Mouse (Mus musculus): ENCODE measurements around the gene Thap7. TPM values are rescaled to one million over a fixed set of nuclear protein-coding genes. Genes with fewer than 3 reads are reported as not detected.
"Not testable (repeated sequence)": the region's sequence is repeated elsewhere in the genome, so short reads cannot be mapped to it uniquely, and the experiment has no call there.

Thap7 gene
- polyA plus RNA-seq, 1 experiment from 2014 or later = 60.5 TPM

DNA sequence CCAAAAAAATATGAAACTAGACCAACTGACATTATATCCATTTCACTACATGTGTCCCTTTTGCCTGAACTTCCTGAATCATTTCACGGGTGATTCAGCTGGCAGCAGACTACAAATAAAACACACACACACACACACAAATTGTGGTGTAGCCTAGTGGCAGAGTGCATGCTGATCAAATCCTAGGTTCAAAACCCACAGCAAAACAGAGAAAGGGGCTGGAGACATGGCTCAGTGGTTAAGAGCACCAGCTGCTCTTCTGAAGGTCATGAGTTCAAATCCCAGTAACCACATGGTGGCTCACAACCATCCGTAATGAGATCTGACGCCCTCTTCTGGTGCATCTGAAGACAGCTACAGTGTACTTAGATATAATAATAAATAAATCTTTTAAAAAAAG is 22.9 kb downstream of the Thap7 start:
- WGBS = 25% methylated on average over 3 of the region's 3 CpGs
- H3K4me2 ChIP-seq (replicated peaks; ENCODE audit: low read depth, low read length) = peak overlapping the region; percentile 60
- not testable (repeated sequence) for ATAC-seq (ENCODE audit: insufficient number of reproducible peaks, insufficient read depth, low FRiP score, low read depth); H3K9me3 ChIP-seq (ENCODE audit: control insufficient read depth, low read depth, low read length); H3K27me3 ChIP-seq (ENCODE audit: control insufficient read depth, insufficient read depth, low read length)
- peak overlapping the region; percentile 56 for H3K9ac ChIP-seq (replicated peaks; ENCODE audit: low read depth, low read length)
- H3K27ac ChIP-seq (ENCODE audit: low read length) = peak overlapping the region; percentile 94; the same call in 1 of the 2 replicates
- H3K4me3 ChIP-seq (ENCODE audit: low read depth, low read length) = peak overlapping the region; percentile 78
- H3K4me1 ChIP-seq (ENCODE audit: control insufficient read depth, insufficient read depth, low read length) = peaks cover 12% of the 10 kb centered on the region; the same call in 1 of the 2 replicates
- peaks cover 18% of the 10 kb centered on the region for H3K36me3 ChIP-seq (ENCODE audit: control insufficient read depth, insufficient read depth, low read length)

- Histone ChIP-seq H3K4me1 (ENCODE audit: control insufficient read depth, insufficient read depth, low read length) (peaks cover 12% of the 10 kb centered on the region; the same call in 1 of the 2 replicates), H3K9me3 (ENCODE audit: control insufficient read depth, low read depth, low read length) (no peaks in the 10 kb centered on the region), H3K27me3 (ENCODE audit: control insufficient read depth, insufficient read depth, low read length) (no peaks in the 10 kb centered on the region), H3K4me2 (replicated peaks; ENCODE audit: low read depth, low read length) (no peak overlapping the region), H3K36me3 (ENCODE audit: control insufficient read depth, insufficient read depth, low read length) (peaks cover 8% of the 10 kb centered on the region; the same call in 1 of the 2 replicates), H3K9ac (replicated peaks; ENCODE audit: low read depth, low read length) (no peak overlapping the region), H3K4me3 (ENCODE audit: low read depth, low read length) (no peak overlapping the region), H3K27ac (ENCODE audit: low read length) (no peak overlapping the region)
- no peak for ATAC-seq (ENCODE audit: insufficient number of reproducible peaks, insufficient read depth, low FRiP score, low read depth)
- WGBS = 81% methylated on average over 5 of the region's 5 CpGs
These were observed 23.9 kb downstream of the Thap7 start for GRCm38 (mm10) chr16:17507018-17507552.

DNA sequence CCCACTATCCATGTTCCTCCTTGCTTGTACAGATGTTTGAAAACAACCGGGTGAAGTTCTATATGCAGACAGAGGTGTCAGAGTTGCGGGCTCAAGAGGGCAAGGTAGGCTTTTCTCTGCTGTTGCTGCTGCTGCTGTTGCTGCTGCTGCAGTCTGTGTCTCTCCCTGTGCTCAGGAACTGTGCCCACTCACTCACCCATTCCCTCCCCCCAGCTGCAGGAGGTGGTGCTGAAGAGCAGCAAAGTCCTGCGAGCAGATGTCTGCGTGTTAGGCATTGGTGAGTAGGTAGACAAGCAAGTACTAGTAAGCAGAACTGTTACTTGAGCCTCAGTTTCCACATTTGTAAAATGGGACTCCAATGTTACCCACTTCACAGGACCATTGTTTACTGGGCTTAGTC is 28.3 kb downstream of the Thap7 start:
- Histone ChIP-seq H3K4me1 (ENCODE audit: control insufficient read depth, insufficient read depth, low read length) (no peaks in the 10 kb centered on the region), H3K36me3 (ENCODE audit: control insufficient read depth, insufficient read depth, low read length) (no peaks in the 10 kb centered on the region), H3K9ac (replicated peaks; ENCODE audit: low read depth, low read length) (no peak overlapping the region), H3K9me3 (ENCODE audit: control insufficient read depth, low read depth, low read length) (no peaks in the 10 kb centered on the region), H3K4me3 (ENCODE audit: low read depth, low read length) (no peak overlapping the region), H3K27me3 (ENCODE audit: control insufficient read depth, insufficient read depth, low read length) (no peaks in the 10 kb centered on the region), H3K27ac (ENCODE audit: low read length) (no peak overlapping the region), H3K4me2 (replicated peaks; ENCODE audit: low read depth, low read length) (no peak overlapping the region)
- no peak for ATAC-seq (ENCODE audit: insufficient number of reproducible peaks, insufficient read depth, low FRiP score, low read depth)
- WGBS = 81% methylated on average over 4 of the region's 4 CpGs

GRCm38 (mm10) chr16:17499249-17499883 is 31.6 kb downstream of the Thap7 start:
- no peak overlapping the region for H3K9ac ChIP-seq (replicated peaks; ENCODE audit: low read depth, low read length)
- H3K4me2 ChIP-seq (replicated peaks; ENCODE audit: low read depth, low read length) = no peak overlapping the region
- no peak overlapping the region for H3K27ac ChIP-seq (ENCODE audit: low read length)
- 29% methylated on average over 10 of the region's 10 CpGs for WGBS
- H3K4me1 ChIP-seq (ENCODE audit: control insufficient read depth, insufficient read depth, low read length) = no peaks in the 10 kb centered on the region
- H3K4me3 ChIP-seq (ENCODE audit: low read depth, low read length) = no peak overlapping the region
- no peaks in the 10 kb centered on the region for H3K36me3 ChIP-seq (ENCODE audit: control insufficient read depth, insufficient read depth, low read length)
- no peaks in the 10 kb centered on the region for H3K9me3 ChIP-seq (ENCODE audit: control insufficient read depth, low read depth, low read length)
- no peak for ATAC-seq (ENCODE audit: insufficient number of reproducible peaks, insufficient read depth, low FRiP score, low read depth)
- no peaks in the 10 kb centered on the region for H3K27me3 ChIP-seq (ENCODE audit: control insufficient read depth, insufficient read depth, low read length)

DNA sequence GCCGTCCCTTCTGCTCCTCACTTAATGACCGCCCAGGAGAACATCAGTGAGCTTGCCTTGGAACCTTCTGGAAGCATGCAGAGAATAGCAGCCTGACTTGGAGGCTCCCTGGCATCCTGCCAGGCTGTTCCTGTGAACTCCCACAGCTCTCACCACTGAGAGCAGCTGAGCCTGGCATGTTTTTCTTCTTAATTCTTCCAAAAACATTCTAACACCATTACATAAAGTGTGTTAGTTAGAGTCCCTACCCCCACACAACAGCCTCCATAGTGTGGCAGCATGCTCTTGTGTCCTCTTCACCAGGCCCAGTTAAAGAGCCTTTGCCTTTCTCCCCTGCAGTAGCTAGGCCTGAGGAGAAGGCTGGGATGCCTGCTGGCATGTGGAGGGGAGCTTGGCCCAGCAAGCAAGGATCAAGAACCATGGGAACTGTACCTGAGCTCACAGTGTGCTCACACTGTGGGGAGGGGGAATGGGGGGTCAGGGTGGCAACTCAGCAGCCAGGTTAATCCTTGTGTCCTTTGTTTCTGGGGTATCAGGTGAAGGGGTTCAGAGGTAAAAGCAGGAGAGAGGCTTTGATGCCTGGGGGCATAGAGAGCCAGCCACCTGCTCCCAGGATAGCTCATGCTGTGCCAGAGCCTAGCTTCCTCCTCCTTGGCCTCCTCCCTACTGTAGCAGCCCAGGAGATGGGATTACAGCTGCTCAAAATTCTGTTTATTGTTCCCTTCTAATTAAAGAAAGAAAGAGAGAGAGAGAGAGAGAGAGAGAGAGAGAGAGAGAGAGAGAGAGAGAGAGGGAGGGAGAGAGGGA is 34.2 kb downstream of the Thap7 start:
- Histone ChIP-seq H3K27me3 (ENCODE audit: control insufficient read depth, insufficient read depth, low read length) (no peaks in the 10 kb centered on the region), H3K9me3 (ENCODE audit: control insufficient read depth, low read depth, low read length) (no peaks in the 10 kb centered on the region), H3K4me2 (replicated peaks; ENCODE audit: low read depth, low read length) (no peak overlapping the region), H3K4me1 (ENCODE audit: control insufficient read depth, insufficient read depth, low read length) (no peaks in the 10 kb centered on the region), H3K4me3 (ENCODE audit: low read depth, low read length) (no peak overlapping the region), H3K9ac (replicated peaks; ENCODE audit: low read depth, low read length) (no peak overlapping the region), H3K27ac (ENCODE audit: low read length) (no peak overlapping the region), H3K36me3 (ENCODE audit: control insufficient read depth, insufficient read depth, low read length) (no peaks in the 10 kb centered on the region)
- ATAC-seq (ENCODE audit: insufficient number of reproducible peaks, insufficient read depth, low FRiP score, low read depth) = no peak; the same call in 1 of the 2 replicates
- 34% methylated on average over 2 of the region's 2 CpGs for WGBS

DNA sequence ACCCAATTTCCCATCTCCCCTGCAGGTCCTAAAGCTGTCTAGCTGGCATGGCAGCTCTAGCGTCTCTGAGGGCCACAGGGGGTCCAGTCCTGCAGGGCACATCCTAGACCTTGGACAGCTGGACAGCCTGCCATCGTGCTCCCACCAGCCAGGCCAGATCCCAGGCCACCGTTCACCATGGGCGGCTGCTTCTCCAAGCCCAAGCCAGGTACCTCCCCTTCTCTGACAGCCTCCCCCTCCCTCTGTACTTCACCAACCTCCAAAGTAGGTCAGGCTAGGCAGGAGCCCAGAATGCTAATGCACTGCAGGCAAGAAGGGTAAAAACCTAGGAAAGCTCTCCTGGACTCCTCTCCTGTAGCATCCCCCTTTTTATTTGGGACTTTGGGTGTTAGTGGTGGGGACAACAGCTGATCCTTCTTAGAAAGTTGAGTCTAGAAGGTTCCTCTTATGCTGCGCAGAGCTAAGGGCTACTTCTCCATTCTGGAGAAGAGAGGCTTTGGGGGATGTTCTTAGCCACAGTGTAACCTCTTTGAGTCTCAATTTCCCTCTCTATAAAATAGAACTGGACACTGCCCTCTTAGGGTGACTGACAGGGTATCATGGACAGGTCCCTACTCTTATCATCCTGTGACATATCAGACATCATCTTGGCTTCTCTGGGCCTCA is 38.9 kb downstream of the Thap7 start:
- Histone ChIP-seq H3K4me2 (replicated peaks; ENCODE audit: low read depth, low read length) (no peak overlapping the region), H3K4me3 (ENCODE audit: low read depth, low read length) (no peak overlapping the region), H3K36me3 (ENCODE audit: control insufficient read depth, insufficient read depth, low read length) (peaks cover 9% of the 10 kb centered on the region), H3K27me3 (ENCODE audit: control insufficient read depth, insufficient read depth, low read length) (0 out of 2 replicates have a peak, but pooled peaks cover 2% of the 10 kb centered on the region), H3K9me3 (ENCODE audit: control insufficient read depth, low read depth, low read length) (no peaks in the 10 kb centered on the region), H3K4me1 (ENCODE audit: control insufficient read depth, insufficient read depth, low read length) (no peaks in the 10 kb centered on the region), H3K27ac (ENCODE audit: low read length) (no peak overlapping the region), H3K9ac (replicated peaks; ENCODE audit: low read depth, low read length) (no peak overlapping the region)
- WGBS = 69% methylated on average over 5 of the region's 5 CpGs
- no peak for ATAC-seq (ENCODE audit: insufficient number of reproducible peaks, insufficient read depth, low FRiP score, low read depth)

- Histone ChIP-seq H3K27me3 (ENCODE audit: control insufficient read depth, insufficient read depth, low read length) (0 out of 2 replicates have a peak, but pooled peaks cover 2% of the 10 kb centered on the region), H3K4me1 (ENCODE audit: control insufficient read depth, insufficient read depth, low read length) (no peaks in the 10 kb centered on the region), H3K4me2 (replicated peaks; ENCODE audit: low read depth, low read length) (no peak overlapping the region), H3K9me3 (ENCODE audit: control insufficient read depth, low read depth, low read length) (no peaks in the 10 kb centered on the region), H3K36me3 (ENCODE audit: control insufficient read depth, insufficient read depth, low read length) (peaks cover 9% of the 10 kb centered on the region), H3K27ac (ENCODE audit: low read length) (no peak overlapping the region), H3K4me3 (ENCODE audit: low read depth, low read length) (no peak overlapping the region), H3K9ac (replicated peaks; ENCODE audit: low read depth, low read length) (no peak overlapping the region)
- no peak for ATAC-seq (ENCODE audit: insufficient number of reproducible peaks, insufficient read depth, low FRiP score, low read depth)
- 85% methylated on average over 5 of the region's 5 CpGs for WGBS
These were observed 39.8 kb downstream of the Thap7 start for GRCm38 (mm10) chr16:17491154-17491553.

DNA sequence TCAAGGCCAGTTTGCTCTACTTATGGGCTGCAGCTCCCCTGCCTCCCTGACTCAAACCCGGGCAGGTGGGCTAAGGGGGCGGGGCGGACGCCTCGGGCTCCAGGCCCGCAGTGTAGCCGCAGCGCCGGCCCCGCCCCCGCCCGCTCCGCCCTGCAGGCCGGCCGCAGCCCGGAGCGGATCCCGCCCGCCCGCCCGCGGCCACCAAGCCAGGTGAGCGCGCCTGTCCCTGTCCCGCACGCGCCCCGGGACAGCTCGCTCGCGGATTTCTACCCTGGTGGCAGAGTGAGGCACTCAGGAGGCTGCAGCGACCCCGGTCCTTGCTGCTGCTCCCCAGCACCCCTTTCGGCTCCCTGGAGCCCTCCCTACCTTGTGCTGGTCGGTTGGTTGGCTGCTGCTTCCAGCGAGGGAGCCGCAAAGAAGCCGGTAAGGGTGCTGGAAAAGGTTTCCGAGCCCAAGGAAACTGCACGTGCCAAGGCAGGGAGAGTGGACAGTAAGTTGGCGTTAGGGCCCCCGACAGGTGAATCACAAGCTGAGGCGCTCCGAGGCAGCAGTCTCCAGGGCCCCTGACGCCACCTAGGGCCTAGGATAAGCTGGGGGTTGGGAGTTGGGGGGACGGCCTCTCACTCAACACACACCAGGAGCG is 41.3 kb downstream of the Thap7 start, which contains the start of gene Aifm3:
Gene Aifm3, plus strand, starts transcription at position 143 of the 643 bp plus-strand sequence.
- Histone ChIP-seq H3K27me3 (ENCODE audit: control insufficient read depth, insufficient read depth, low read length) (0 out of 2 replicates have a peak, but pooled peaks cover 2% of the 10 kb centered on the region), H3K27ac (ENCODE audit: low read length) (no peak within 1 kb of the TSS), H3K4me3 (ENCODE audit: low read depth, low read length) (peak within 1 kb of the TSS; percentile 31), H3K4me1 (ENCODE audit: control insufficient read depth, insufficient read depth, low read length) (no peaks in the 10 kb centered on the region), H3K36me3 (ENCODE audit: control insufficient read depth, insufficient read depth, low read length) (peaks cover 23% of the 10 kb centered on the region), H3K9ac (replicated peaks; ENCODE audit: low read depth, low read length) (no peak within 1 kb of the TSS), H3K9me3 (ENCODE audit: control insufficient read depth, low read depth, low read length) (no peaks in the 10 kb centered on the region), H3K4me2 (replicated peaks; ENCODE audit: low read depth, low read length) (peak within 1 kb of the TSS; percentile 69)
- 1% methylated on average over 46 of the region's 47 CpGs for WGBS
- ATAC-seq (ENCODE audit: insufficient number of reproducible peaks, insufficient read depth, low FRiP score, low read depth) = peak; percentile 81

Data from stomach, embryonic 14.5 days (tissue).